Mouse (Mus musculus): ENCODE data around the gene 1190007I07Rik. TPM values are rescaled to one million over a fixed set of nuclear protein-coding genes. Genes with fewer than 3 reads are reported as not detected.

The 1190007I07Rik gene
- total RNA-seq, 1 experiment, result 27.0 TPM

- Histone ChIP-seq H3K4me3 (ENCODE audit: insufficient read depth in 1 of 2, low read depth in 1 of 2, low read length in 2 of 2, poor library complexity in 1 of 2, severe bottlenecking in 1 of 2) (no peak overlapping the region), H3K36me3 (ENCODE audit: control insufficient read depth, insufficient read depth, low read length, poor library complexity, severe bottlenecking) (peaks cover 30% of the 10 kb centered on the region), H3K27ac (ENCODE audit: insufficient read depth, low read depth, low read length, poor library complexity, severe bottlenecking) (no peak overlapping the region), H3K4me1 (ENCODE audit: control insufficient read depth in 2 of 2, insufficient read depth in 2 of 2, low read length in 2 of 2, poor library complexity in 1 of 2) (no peaks in the 10 kb centered on the region), H3K9ac (ENCODE audit: insufficient read depth, low read depth, low read length, poor library complexity, severe bottlenecking) (no peak overlapping the region), H3K9me3 (ENCODE audit: control insufficient read depth, insufficient read depth, low read depth, low read length) (no peaks in the 10 kb centered on the region)
- DNase-seq (ENCODE audit: low read depth, low spot score), result no peak
- TF ChIP-seq ZC3H11A (IDR thresholded peaks at IDR 0.05; ENCODE audit: borderline replicate concordance, low read depth, low read length) (no peak), HCFC1 (IDR thresholded peaks at IDR 0.05; ENCODE audit: borderline replicate concordance, insufficient read depth, low read length) (no peak), ZNF384 (IDR thresholded peaks at IDR 0.05; ENCODE audit: low read depth, low read length) (no peak), MAFK (IDR thresholded peaks at IDR 0.05; ENCODE audit: insufficient read depth, low read depth, low read length) (no peak), CHD2 (IDR thresholded peaks at IDR 0.05; ENCODE audit: low read depth, low read length) (no peak)
- in situ Hi-C loops (cut with MboI; ENCODE audit: low sequenced_read_pairs in 2 of 2, unreplicated experiment in 2 of 2), result no loop called here
These were observed 16.1 kb upstream of the 1190007I07Rik start for GRCm38 (mm10) chr10:82639032-82639698.

- H3K27ac ChIP-seq (ENCODE audit: insufficient read depth, low read depth, low read length, poor library complexity, severe bottlenecking), result no peak overlapping the region
- H3K9me3 ChIP-seq (ENCODE audit: control insufficient read depth, insufficient read depth, low read depth, low read length), result no peaks in the 10 kb centered on the region
- no peak for TF ChIP-seq HCFC1 (IDR thresholded peaks at IDR 0.05; ENCODE audit: borderline replicate concordance, insufficient read depth, low read length)
- H3K36me3 ChIP-seq (ENCODE audit: control insufficient read depth, insufficient read depth, low read length, poor library complexity, severe bottlenecking), result peaks cover 36% of the 10 kb centered on the region
- in situ Hi-C loops (cut with MboI; ENCODE audit: low sequenced_read_pairs in 2 of 2, unreplicated experiment in 2 of 2), result no loop called here
- H3K4me3 ChIP-seq (ENCODE audit: insufficient read depth in 1 of 2, low read depth in 1 of 2, low read length in 2 of 2, poor library complexity in 1 of 2, severe bottlenecking in 1 of 2), result no peak overlapping the region
- peaks cover 0 to 3% of the 10 kb centered on the region in 2 experiments; a peak in 2 of 4 replicates for H3K4me1 ChIP-seq (ENCODE audit: control insufficient read depth in 2 of 2, insufficient read depth in 2 of 2, low read length in 2 of 2, poor library complexity in 1 of 2)
- DNase-seq (ENCODE audit: low read depth, low spot score), result no peak
- no peak overlapping the region for H3K9ac ChIP-seq (ENCODE audit: insufficient read depth, low read depth, low read length, poor library complexity, severe bottlenecking)
These were observed 13.3 kb upstream of the 1190007I07Rik start for GRCm38 (mm10) chr10:82636321-82636720.

GRCm38 (mm10) chr10:82634348-82634747 is 11.3 kb upstream of the 1190007I07Rik start:
- TF ChIP-seq CHD2 (IDR thresholded peaks at IDR 0.05; ENCODE audit: low read depth, low read length) (no peak), MAFK (IDR thresholded peaks at IDR 0.05; ENCODE audit: insufficient read depth, low read depth, low read length) (no peak), ZNF384 (IDR thresholded peaks at IDR 0.05; ENCODE audit: low read depth, low read length) (no peak)
- H3K4me3 ChIP-seq (ENCODE audit: insufficient read depth in 1 of 2, low read depth in 1 of 2, low read length in 2 of 2, poor library complexity in 1 of 2, severe bottlenecking in 1 of 2), result no peak overlapping the region
- no peak for DNase-seq (ENCODE audit: low read depth, low spot score)
- no peak overlapping the region for H3K27ac ChIP-seq (ENCODE audit: insufficient read depth, low read depth, low read length, poor library complexity, severe bottlenecking)
- peaks cover 0 to 6% of the 10 kb centered on the region in 2 experiments; a peak in 2 of 4 replicates for H3K4me1 ChIP-seq (ENCODE audit: control insufficient read depth in 2 of 2, insufficient read depth in 2 of 2, low read length in 2 of 2, poor library complexity in 1 of 2)
- peaks cover 27% of the 10 kb centered on the region for H3K36me3 ChIP-seq (ENCODE audit: control insufficient read depth, insufficient read depth, low read length, poor library complexity, severe bottlenecking)
- in situ Hi-C loops (cut with MboI; ENCODE audit: low sequenced_read_pairs in 2 of 2, unreplicated experiment in 2 of 2), result no loop called here
- no peak overlapping the region for H3K9ac ChIP-seq (ENCODE audit: insufficient read depth, low read depth, low read length, poor library complexity, severe bottlenecking)
- H3K9me3 ChIP-seq (ENCODE audit: control insufficient read depth, insufficient read depth, low read depth, low read length), result no peaks in the 10 kb centered on the region

- in situ Hi-C loops (cut with MboI; ENCODE audit: low sequenced_read_pairs in 2 of 2, unreplicated experiment in 2 of 2), result no loop called here
- peaks cover 21% of the 10 kb centered on the region for H3K36me3 ChIP-seq (ENCODE audit: control insufficient read depth, insufficient read depth, low read length, poor library complexity, severe bottlenecking)
- peaks cover 1 to 6% of the 10 kb centered on the region in 2 experiments; a peak in 2 of 4 replicates for H3K4me1 ChIP-seq (ENCODE audit: control insufficient read depth in 2 of 2, insufficient read depth in 2 of 2, low read length in 2 of 2, poor library complexity in 1 of 2)
- no peaks in the 10 kb centered on the region for H3K9me3 ChIP-seq (ENCODE audit: control insufficient read depth, insufficient read depth, low read depth, low read length)
- no peak overlapping the region for H3K9ac ChIP-seq (ENCODE audit: insufficient read depth, low read depth, low read length, poor library complexity, severe bottlenecking)
- no peak overlapping the region for H3K27ac ChIP-seq (ENCODE audit: insufficient read depth, low read depth, low read length, poor library complexity, severe bottlenecking)
- TF ChIP-seq CHD2 (IDR thresholded peaks at IDR 0.05; ENCODE audit: low read depth, low read length), result no peak
- no peak for TF ChIP-seq ZNF384 (IDR thresholded peaks at IDR 0.05; ENCODE audit: low read depth, low read length)
- no peak for TF ChIP-seq ZC3H11A (IDR thresholded peaks at IDR 0.05; ENCODE audit: borderline replicate concordance, low read depth, low read length)
- TF ChIP-seq HCFC1 (IDR thresholded peaks at IDR 0.05; ENCODE audit: borderline replicate concordance, insufficient read depth, low read length), result no peak
- TF ChIP-seq MAFK (IDR thresholded peaks at IDR 0.05; ENCODE audit: insufficient read depth, low read depth, low read length), result no peak
- DNase-seq (ENCODE audit: low read depth, low spot score), result no peak
- no peak overlapping the region for H3K4me3 ChIP-seq (ENCODE audit: insufficient read depth in 1 of 2, low read depth in 1 of 2, low read length in 2 of 2, poor library complexity in 1 of 2, severe bottlenecking in 1 of 2)
These were observed 9.7 kb upstream of the 1190007I07Rik start for GRCm38 (mm10) chr10:82632496-82633280.

Data from ES-E14 (cell line).